Mouse (Mus musculus): ENCODE measurements around the gene Adam12.

- TF ChIP-seq POLR2A (IDR thresholded peaks at IDR 0.05; ENCODE audit: borderline replicate concordance, control insufficient read depth, low read depth, low read length) (no peak), CTCF (IDR thresholded peaks at IDR 0.05; ENCODE audit: control insufficient read depth, insufficient read depth, low read length) (no peak)
Measured at GRCm38 (mm10) chr7:133916230-133916629, 315.7 kb downstream of the Adam12 start.

Data from bone marrow, adult 2 months (tissue).